Mouse (Mus musculus): ENCODE measurements around the gene Dach1. TPM values are rescaled to one million over a fixed set of nuclear protein-coding genes. Genes with fewer than 3 reads are reported as not detected.

Dach1 gene
- total RNA-seq, 2 experiments from 2014 or later = 8.6 to 18.0 TPM

GRCm38 (mm10) chr14:98038524-98038923 is 131.0 kb downstream of the Dach1 start:
- peak; percentile 17 for ATAC-seq (replicated peaks; ENCODE audit: poor library complexity)

GRCm38 (mm10) chr14:98037175-98037574 is 132.4 kb downstream of the Dach1 start:
- ATAC-seq (replicated peaks; ENCODE audit: poor library complexity) = no peak

- ATAC-seq (replicated peaks; ENCODE audit: poor library complexity) = no peak
Measured at GRCm38 (mm10) chr14:98035261-98035660, 134.3 kb downstream of the Dach1 start.

GRCm38 (mm10) chr14:98023540-98023939 is 146.0 kb downstream of the Dach1 start:
- no peak for ATAC-seq (replicated peaks; ENCODE audit: poor library complexity)

GRCm38 (mm10) chr14:98014053-98014452 is 155.5 kb downstream of the Dach1 start:
- ATAC-seq (replicated peaks; ENCODE audit: poor library complexity) = no peak

GRCm38 (mm10) chr14:98008501-98008900 is 161.1 kb downstream of the Dach1 start:
- no peak for ATAC-seq (replicated peaks; ENCODE audit: poor library complexity)

- no peak for ATAC-seq (replicated peaks; ENCODE audit: poor library complexity)
Measured at GRCm38 (mm10) chr14:98002021-98002680, 167.4 kb downstream of the Dach1 start.

GRCm38 (mm10) chr14:97998584-97998983 is 171.0 kb downstream of the Dach1 start:
- no peak for ATAC-seq (replicated peaks; ENCODE audit: poor library complexity)

- peak; percentile 91 for ATAC-seq (replicated peaks; ENCODE audit: poor library complexity)
Measured at GRCm38 (mm10) chr14:97983251-97983650, 186.3 kb downstream of the Dach1 start.

GRCm38 (mm10) chr14:97982676-97983075 is 186.9 kb downstream of the Dach1 start:
- no peak for ATAC-seq (replicated peaks; ENCODE audit: poor library complexity)

GRCm38 (mm10) chr14:97980879-97981278 is 188.7 kb downstream of the Dach1 start:
- no peak for ATAC-seq (replicated peaks; ENCODE audit: poor library complexity)

GRCm38 (mm10) chr14:97976091-97976490 is 193.5 kb downstream of the Dach1 start:
- no peak for ATAC-seq (replicated peaks; ENCODE audit: poor library complexity)

GRCm38 (mm10) chr14:97975447-97975846 is 194.1 kb downstream of the Dach1 start:
- no peak for ATAC-seq (replicated peaks; ENCODE audit: poor library complexity)

- ATAC-seq (replicated peaks; ENCODE audit: poor library complexity) = no peak
Measured at GRCm38 (mm10) chr14:97964543-97965069, 205.0 kb downstream of the Dach1 start.

- ATAC-seq (replicated peaks; ENCODE audit: poor library complexity) = peak; percentile 17; the same call in 1 of the 2 replicates
Measured at GRCm38 (mm10) chr14:97963624-97964023, 205.9 kb downstream of the Dach1 start.

GRCm38 (mm10) chr14:97956356-97956755 is 213.2 kb downstream of the Dach1 start:
- ATAC-seq (replicated peaks; ENCODE audit: poor library complexity) = no peak

GRCm38 (mm10) chr14:97945471-97945870 is 224.1 kb downstream of the Dach1 start:
- ATAC-seq (replicated peaks; ENCODE audit: poor library complexity) = no peak

- no peak for ATAC-seq (replicated peaks; ENCODE audit: poor library complexity)
Measured at GRCm38 (mm10) chr14:97944643-97945268, 224.8 kb downstream of the Dach1 start.

GRCm38 (mm10) chr14:97942361-97942760 is 227.2 kb downstream of the Dach1 start:
- ATAC-seq (replicated peaks; ENCODE audit: poor library complexity) = no peak

GRCm38 (mm10) chr14:97896622-97897021 is 272.9 kb downstream of the Dach1 start:
- ATAC-seq (replicated peaks; ENCODE audit: poor library complexity) = no peak

- ATAC-seq (replicated peaks; ENCODE audit: poor library complexity) = peak; percentile 61; the same call in 1 of the 2 replicates
Measured at GRCm38 (mm10) chr14:97881976-97882375, 287.6 kb downstream of the Dach1 start.

GRCm38 (mm10) chr14:97871001-97871400 is 298.6 kb downstream of the Dach1 start:
- ATAC-seq (replicated peaks; ENCODE audit: poor library complexity) = no peak

Measured in megakaryocyte progenitor cell, adult 5-6 weeks (primary cell).